24 mouse cellular contexts compared by ENCODE assay signal in the genomic region with DNA sequence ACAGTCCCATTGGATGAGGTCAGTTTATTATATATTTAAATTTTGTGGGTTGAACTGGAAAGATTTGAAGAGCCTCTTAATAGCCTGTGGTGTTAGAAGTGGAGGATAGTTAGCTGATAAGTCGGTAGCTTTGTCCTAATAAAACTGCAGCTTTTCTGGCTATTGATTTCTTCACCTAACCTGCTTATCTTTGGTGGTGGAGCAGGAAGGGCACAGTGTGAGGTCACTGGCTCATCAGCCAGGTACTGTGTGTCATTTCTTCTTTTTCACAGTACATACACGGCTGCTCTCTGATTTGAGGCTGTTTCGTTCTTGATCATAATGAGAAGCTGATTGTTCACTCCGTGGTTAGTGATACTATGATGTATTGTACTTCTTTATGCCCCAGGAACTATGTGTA.
"Had no signal": no experiment of that assay in that cellular context is flagged by ENCODE, and none has a peak within 500 bp of the region (broad histone marks: within the 10 kb centered on the region; RNA-seq: fewer than 3 reads in every experiment).

No protein-coding gene starts in this region.

- H3K9ac ChIP-seq: heart, embryonic 13.5 days; heart, embryonic 15.5 days; hindbrain, embryonic 13.5 days; hindbrain, embryonic 15.5 days; kidney, embryonic 15.5 days; limb, embryonic 13.5 days; limb, embryonic 15.5 days; liver, embryonic 14.5 days had no signal

- H3K36me3 ChIP-seq: heart, embryonic 13.5 days; heart, embryonic 15.5 days; hindbrain, embryonic 13.5 days; hindbrain, embryonic 15.5 days; kidney, embryonic 15.5 days; limb, embryonic 13.5 days; limb, embryonic 15.5 days had no signal

- ATAC-seq: hindbrain, postnatal 0 days; intestine, embryonic 16.5 days had no signal

- H3K27ac ChIP-seq: heart, adult 2 months; heart, embryonic 13.5 days; heart, embryonic 15.5 days; hindbrain, embryonic 13.5 days; hindbrain, embryonic 15.5 days; hindbrain, postnatal 0 days; kidney, embryonic 15.5 days; kidney, postnatal 0 days; limb, embryonic 13.5 days; limb, embryonic 15.5 days; liver, embryonic 14.5 days had no signal

- H3K4me2 ChIP-seq: heart, embryonic 11.5 days; heart, embryonic 13.5 days; heart, embryonic 15.5 days; hindbrain, embryonic 13.5 days; hindbrain, embryonic 15.5 days; kidney, embryonic 15.5 days; limb, embryonic 13.5 days; limb, embryonic 15.5 days had no signal

- H3K9me3 ChIP-seq: heart, embryonic 13.5 days; heart, embryonic 15.5 days; hindbrain, embryonic 13.5 days; hindbrain, embryonic 15.5 days; kidney, embryonic 15.5 days; limb, embryonic 13.5 days; limb, embryonic 15.5 days had no signal

- H3K4me3 ChIP-seq: heart, adult 2 months; heart, embryonic 13.5 days; heart, embryonic 15.5 days; hindbrain, embryonic 13.5 days; hindbrain, embryonic 15.5 days; kidney, embryonic 15.5 days; limb, embryonic 13.5 days; limb, embryonic 15.5 days had no signal

- DNase-seq: gastrocnemius, postnatal 14 days; gastrocnemius, postnatal 36 days; heart, adult 11 months; heart, adult 2 months; heart, postnatal 14 days; heart, postnatal 36 days; kidney, adult 11 months; kidney, adult 2 months; kidney, adult 9 months; kidney, postnatal 14 days; kidney, postnatal 36 days; left cerebral cortex, postnatal 4 days had no signal

- H3K4me1 ChIP-seq: heart, embryonic 15.5 days; limb, embryonic 15.5 days had no signal

- H3K27me3 ChIP-seq: heart, embryonic 13.5 days; heart, embryonic 15.5 days; hindbrain, embryonic 13.5 days; hindbrain, embryonic 15.5 days; kidney, embryonic 15.5 days; limb, embryonic 13.5 days; limb, embryonic 15.5 days had no signal
